Comparison of ENCODE assay signal across 8 mouse cellular contexts in the genomic region with DNA sequence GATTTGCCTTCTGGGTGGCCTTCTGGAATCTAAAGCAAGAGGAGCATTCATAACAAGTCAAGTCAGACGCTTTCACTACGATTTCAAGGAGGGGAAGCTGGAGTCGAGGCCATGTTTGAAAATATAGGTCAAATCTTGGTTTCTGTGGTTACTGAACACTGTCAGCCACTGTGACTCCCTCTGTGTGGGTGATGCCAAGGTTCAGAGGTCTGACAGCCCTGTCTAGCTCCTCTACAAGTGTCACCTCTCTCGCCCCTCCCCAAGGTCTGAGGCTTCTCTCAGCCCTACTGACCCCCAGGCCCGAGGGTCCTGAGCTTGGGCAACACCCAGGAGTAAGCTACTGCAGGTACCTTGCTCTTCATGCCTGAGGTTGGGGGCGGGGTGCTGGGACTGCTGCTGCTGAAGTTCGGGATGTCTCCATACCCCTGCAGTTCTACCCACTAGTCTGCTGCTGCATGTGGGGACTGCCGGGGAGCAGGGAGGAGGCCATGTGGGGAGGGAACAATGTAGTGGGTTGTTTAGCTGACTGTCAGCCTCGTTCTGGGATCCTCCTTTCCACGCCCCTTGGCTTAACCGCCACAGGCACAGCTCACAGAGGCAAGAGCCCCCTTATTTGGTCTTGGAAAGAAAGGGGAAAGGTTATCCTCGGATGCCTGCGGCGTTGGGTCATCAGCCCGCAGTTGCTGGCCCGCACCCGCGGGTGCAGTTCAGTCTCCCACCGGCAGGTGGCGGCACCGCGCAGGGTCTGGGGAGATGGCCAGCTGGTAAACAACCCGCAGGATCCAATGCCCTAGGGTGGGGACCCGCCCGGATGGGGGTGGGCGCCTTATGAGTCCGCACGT. TPM values are rescaled to one million over a fixed set of nuclear protein-coding genes. Genes with fewer than 3 reads are reported as not detected.
DNase-seq lines count a peak whose midpoint lies in the region; ATAC-seq and TF ChIP-seq lines count a peak whose summit lies in the region.

No protein-coding gene starts in this region.

- H3K27me3 ChIP-seq in forebrain, embryonic 16.5 days (replicated peaks; ENCODE audit: control insufficient read depth, insufficient read depth, low read length): no peaks in the 10 kb centered on the region
- H3K27me3 ChIP-seq in liver, postnatal 0 days (ENCODE audit: insufficient read depth, low read length): peaks cover 15% of the 10 kb centered on the region
- no peaks in the 10 kb centered on the region for H3K27me3 ChIP-seq in neural tube, embryonic 14.5 days (ENCODE audit: control insufficient read depth, insufficient read depth, low read length)

- H3K36me3 ChIP-seq in forebrain, embryonic 16.5 days (ENCODE audit: control insufficient read depth, insufficient read depth): no peaks in the 10 kb centered on the region
- H3K36me3 ChIP-seq in liver, postnatal 0 days (replicated peaks; ENCODE audit: insufficient read depth, low read length): no peaks in the 10 kb centered on the region
- no peaks in the 10 kb centered on the region for H3K36me3 ChIP-seq in neural tube, embryonic 14.5 days (ENCODE audit: control insufficient read depth, insufficient read depth, low read length)

- H3K4me2 ChIP-seq in forebrain, embryonic 16.5 days (ENCODE audit: low read length): peak overlapping the region; percentile 75
- H3K4me2 ChIP-seq in liver, postnatal 0 days (ENCODE audit: low read depth, low read length): peak overlapping the region; percentile 65
- peak overlapping the region; percentile 62 for H3K4me2 ChIP-seq in neural tube, embryonic 14.5 days (ENCODE audit: low read depth, low read length)

- H3K4me1 ChIP-seq in forebrain, embryonic 16.5 days (replicated peaks; ENCODE audit: control insufficient read depth, insufficient read depth, low read length): peaks cover 9% of the 10 kb centered on the region
- peaks cover 7% of the 10 kb centered on the region; the same call in 1 of the 2 replicates for H3K4me1 ChIP-seq in liver, postnatal 0 days (ENCODE audit: insufficient read depth)
- H3K4me1 ChIP-seq in neural tube, embryonic 14.5 days (ENCODE audit: control insufficient read depth, insufficient read depth, low read length): peaks cover 5% of the 10 kb centered on the region; the same call in 1 of the 2 replicates

- peak overlapping the region; percentile 55 for H3K9ac ChIP-seq in forebrain, embryonic 16.5 days (replicated peaks; ENCODE audit: low read depth, low read length)
- H3K9ac ChIP-seq in liver, postnatal 0 days (replicated peaks): peak overlapping the region; percentile 26; the same call in 1 of the 2 replicates
- H3K9ac ChIP-seq in neural tube, embryonic 14.5 days (replicated peaks; ENCODE audit: low read depth, low read length): 0 out of 2 replicates have a peak overlapping the region, but pooled peaks have one; percentile 7

- peak; percentile 84 for ATAC-seq in forebrain, embryonic 16.5 days
- ATAC-seq in liver, postnatal 0 days: peak; percentile 59
- ATAC-seq in neural tube, embryonic 14.5 days (ENCODE audit: low read depth): peak; percentile 79

- peak; percentile 66 for DNase-seq in ES-CJ7 (ENCODE audit: low read depth, low spot score)
- DNase-seq in cerebellum, adult 11-12 months: peak; percentile 68
- DNase-seq in heart, postnatal 25 days (ENCODE audit: low spot score): peak; percentile 63
- DNase-seq in layer of hippocampus, adult 11-12 months (ENCODE audit: low spot score): peak; percentile 78
- peak; percentile 87 for DNase-seq in liver, postnatal 0 days
- peak; percentile 97 for DNase-seq in testis, postnatal 10 days (ENCODE audit: low spot score)

- no peaks in the 10 kb centered on the region for H3K9me3 ChIP-seq in forebrain, embryonic 16.5 days (ENCODE audit: control insufficient read depth, low read length)
- H3K9me3 ChIP-seq in liver, postnatal 0 days (ENCODE audit: low read length): no peaks in the 10 kb centered on the region
- no peaks in the 10 kb centered on the region for H3K9me3 ChIP-seq in neural tube, embryonic 14.5 days (ENCODE audit: control insufficient read depth, low read length)

- TF ChIP-seq EP300 in liver, postnatal 0 days (IDR thresholded peaks at IDR 0.05; ENCODE audit: low read depth): no peak

- no peak overlapping the region for H3K27ac ChIP-seq in forebrain, embryonic 16.5 days (ENCODE audit: low read length)
- no peak overlapping the region for H3K27ac ChIP-seq in liver, postnatal 0 days (ENCODE audit: low read depth)
- no peak overlapping the region for H3K27ac ChIP-seq in neural tube, embryonic 14.5 days (ENCODE audit: low read depth, low read length)

- TF ChIP-seq CTCF in liver, postnatal 0 days (IDR thresholded peaks at IDR 0.05; ENCODE audit: low read depth): peak; percentile 95

- intact Hi-C loops in heart, postnatal 25 days (cut with DNase I): loop anchor here (2.0 to 10.0 kb wide), 3 partner anchors 160 to 372 kb away; no protein-coding TSS in a partner anchor

- H3K4me3 ChIP-seq in forebrain, embryonic 16.5 days (replicated peaks; ENCODE audit: low read length): peak overlapping the region; percentile 50
- peak overlapping the region; percentile 31 for H3K4me3 ChIP-seq in liver, postnatal 0 days (ENCODE audit: low read depth, low read length)
- peak overlapping the region; percentile 26 for H3K4me3 ChIP-seq in neural tube, embryonic 14.5 days (ENCODE audit: low read depth, low read length)

- 16% methylated on average over 28 of the region's 28 CpGs for WGBS in forebrain, embryonic 16.5 days
- 13% methylated on average over 28 of the region's 28 CpGs for WGBS in liver, postnatal 0 days (ENCODE audit: insufficient replicate concordance)
- WGBS in neural tube, embryonic 14.5 days: 17% methylated on average over 28 of the region's 28 CpGs

RNA-seq across cellular contexts. Expression of a gene that starts 43.7 kb away (rescaled TPM):
- polyA plus RNA-seq in forebrain, embryonic 16.5 days (2015; fragmentation: Nextera tagmentation; extraction: Ambion mirVana): 5.1 and 5.7 TPM in 2 replicates
- total RNA-seq in heart, postnatal 25 days (2021): 1 to 10 TPM; 7.8 to 9.2 TPM
- polyA plus RNA-seq in liver, postnatal 0 days (2015; fragmentation: Nextera tagmentation; extraction: Ambion mirVana): 0.09 and 0.11 TPM in 2 replicates
- polyA plus RNA-seq in neural tube, embryonic 14.5 days (2014; fragmentation: Nextera tagmentation; extraction: Ambion mirVana): 4.0 and 9.9 TPM in 2 replicates
